Mouse (Mus musculus): ENCODE data around the gene Gm4871.
A peak's percentile ranks its signal among the peaks of the same experiment; 100 is the strongest.
"Not testable (repeated sequence)": the region's sequence is repeated elsewhere in the genome, so short reads cannot be mapped to it uniquely, and the experiment has no call there.

The Gm4871 gene

GRCm38 (mm10) chr5:145032391-145032790 is at the start of gene Gm4871:
TSS of gene Gm4871 (minus strand) at chr5:145032754.
- not testable (repeated sequence) for DNase-seq (ENCODE audit: inconsistent ontology term)

DNA sequence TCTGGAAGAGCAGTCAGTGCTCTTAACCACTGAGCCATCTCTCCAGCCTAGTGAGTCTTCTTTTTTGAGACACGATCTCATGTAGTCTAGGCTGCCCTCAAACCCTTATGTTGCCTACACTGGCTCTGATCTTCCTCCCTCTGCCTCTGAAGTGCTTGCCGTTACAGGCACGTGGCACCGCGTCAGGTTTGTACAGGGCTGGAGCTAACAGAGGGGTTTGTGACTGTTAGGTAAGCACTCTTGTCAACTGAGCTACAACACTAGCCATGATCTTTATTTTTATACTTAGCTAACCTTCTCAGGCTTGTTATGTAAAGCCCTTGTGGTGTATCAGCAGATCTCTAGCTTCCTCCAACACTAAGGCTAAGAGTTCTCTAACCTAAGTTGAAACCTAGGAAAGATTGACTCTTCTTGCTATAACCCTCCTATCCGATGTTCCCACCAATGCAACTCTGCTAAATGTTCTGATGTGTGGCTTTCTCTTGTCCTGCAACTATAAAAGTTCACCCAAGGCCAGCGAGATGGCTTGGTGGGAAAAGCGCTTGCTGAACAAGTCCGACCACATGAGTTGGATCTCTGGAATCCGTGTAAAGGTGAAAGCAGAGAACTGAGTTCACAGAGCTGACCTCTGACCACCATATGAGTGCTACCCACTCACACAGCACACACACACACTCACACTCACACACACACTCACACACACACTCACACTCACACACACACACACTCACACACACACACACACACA is 49.5 kb upstream of the Gm4871 start:
- DNase-seq (ENCODE audit: inconsistent ontology term), result no peak

GRCm38 (mm10) chr5:145075081-145075480 is 42.5 kb upstream of the Gm4871 start:
- no peak for DNase-seq (ENCODE audit: inconsistent ontology term)

GRCm38 (mm10) chr5:145071342-145071741 is 38.8 kb upstream of the Gm4871 start:
- no peak for DNase-seq (ENCODE audit: inconsistent ontology term)

- peak; percentile 49 for DNase-seq (ENCODE audit: inconsistent ontology term)
Measured at GRCm38 (mm10) chr5:145069707-145070106, 37.2 kb upstream of the Gm4871 start.

- no peak for DNase-seq (ENCODE audit: inconsistent ontology term)
Measured at GRCm38 (mm10) chr5:145068863-145069262, 36.3 kb upstream of the Gm4871 start.

DNA sequence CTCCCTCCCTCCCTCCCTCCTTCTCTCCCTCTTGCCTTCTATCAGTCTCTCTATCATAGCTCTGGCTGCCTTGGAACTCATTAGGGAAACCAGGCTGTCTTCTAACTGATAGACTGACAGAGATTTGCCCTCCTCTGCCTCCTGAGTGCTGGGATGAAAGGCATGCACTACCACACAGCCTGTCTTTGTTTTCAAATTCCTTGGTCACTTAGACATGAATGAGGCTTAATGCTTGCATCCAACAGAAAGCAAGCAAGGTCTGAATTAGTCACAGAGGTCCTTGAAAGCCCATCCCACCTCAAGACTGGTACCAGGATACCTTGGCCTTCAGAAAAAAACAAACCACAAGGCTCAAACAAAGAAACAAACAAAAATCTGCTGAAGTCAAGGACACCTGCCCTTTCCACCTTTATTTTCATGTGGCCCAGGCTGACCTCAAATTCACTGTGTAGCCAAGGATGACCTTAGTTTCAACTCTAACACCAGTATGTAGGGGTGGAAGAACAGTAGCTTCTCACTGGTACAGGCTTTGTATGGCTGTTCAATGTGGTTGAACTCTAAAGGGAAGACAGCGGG is 32.3 kb upstream of the Gm4871 start:
- peak; percentile 58 for DNase-seq (ENCODE audit: inconsistent ontology term)

DNA sequence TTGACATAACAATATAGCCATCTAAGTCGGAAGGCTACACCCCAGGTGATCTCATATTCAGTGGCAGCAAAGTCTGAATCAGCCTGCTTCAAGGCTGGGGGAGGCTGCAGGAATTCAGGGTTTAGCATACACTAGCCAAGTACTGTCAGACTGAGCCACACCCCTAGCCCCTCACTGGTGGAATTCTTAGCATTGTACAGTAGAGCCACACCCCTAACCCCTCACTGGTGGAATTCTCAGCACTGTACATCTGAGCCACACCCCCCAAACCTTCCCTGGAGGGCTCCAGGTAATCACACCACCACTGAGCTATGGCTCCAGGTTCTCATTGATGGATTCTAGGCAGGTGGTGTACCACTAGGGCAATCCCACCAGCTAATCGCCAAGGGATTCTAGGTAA is 27.0 kb upstream of the Gm4871 start:
- no peak for DNase-seq (ENCODE audit: inconsistent ontology term)

GRCm38 (mm10) chr5:145058722-145059121 is 26.2 kb upstream of the Gm4871 start:
- DNase-seq (ENCODE audit: inconsistent ontology term), result no peak

- DNase-seq (ENCODE audit: inconsistent ontology term), result no peak
Measured at GRCm38 (mm10) chr5:145057907-145058306, 25.4 kb upstream of the Gm4871 start.

DNA sequence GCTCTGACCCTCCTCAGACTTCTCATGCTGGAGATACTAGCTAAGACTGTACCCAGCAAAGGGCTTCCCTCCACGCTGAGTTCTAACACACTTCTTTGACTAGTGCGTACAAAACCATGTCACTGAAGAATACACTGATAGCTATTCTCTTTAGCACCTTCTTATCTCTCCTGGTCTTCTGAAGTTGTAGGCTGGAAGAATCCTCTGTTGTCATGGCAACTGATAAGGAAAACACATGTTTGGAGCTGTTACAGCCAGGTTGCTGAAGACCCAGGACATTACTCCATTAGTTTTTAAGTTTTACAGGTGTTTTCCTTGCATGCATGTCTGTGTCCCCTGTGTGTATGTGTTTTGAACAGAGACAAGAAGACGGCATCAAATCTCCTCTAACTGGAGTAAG is 21.6 kb upstream of the Gm4871 start:
- DNase-seq (ENCODE audit: inconsistent ontology term), result not testable (repeated sequence)

- not testable (repeated sequence) for DNase-seq (ENCODE audit: inconsistent ontology term)
Measured at GRCm38 (mm10) chr5:145042690-145043089, 10.1 kb upstream of the Gm4871 start, which contains the start of gene 1700018F24Rik. TSS of gene 1700018F24Rik (plus strand) at chr5:145042990.

DNA sequence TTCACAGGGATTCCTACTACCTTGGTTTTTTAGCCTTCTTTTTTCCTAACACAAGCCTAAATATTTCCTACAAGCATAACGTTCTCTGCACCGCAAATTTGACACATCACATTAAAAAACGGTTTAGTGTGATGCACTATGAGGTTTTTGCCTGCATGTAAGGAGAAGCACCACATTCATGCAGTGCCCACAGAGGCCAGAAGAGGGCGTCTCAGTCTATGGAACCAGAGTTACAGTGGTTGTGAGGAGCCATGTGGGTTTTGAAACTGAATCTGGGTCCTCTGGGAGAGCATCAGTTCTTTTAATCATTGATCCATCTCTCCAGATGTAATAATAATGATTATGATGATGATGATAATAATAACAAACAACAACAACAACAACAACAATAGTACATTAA is 9.1 kb upstream of the Gm4871 start:
- no peak for DNase-seq (ENCODE audit: inconsistent ontology term)

DNA sequence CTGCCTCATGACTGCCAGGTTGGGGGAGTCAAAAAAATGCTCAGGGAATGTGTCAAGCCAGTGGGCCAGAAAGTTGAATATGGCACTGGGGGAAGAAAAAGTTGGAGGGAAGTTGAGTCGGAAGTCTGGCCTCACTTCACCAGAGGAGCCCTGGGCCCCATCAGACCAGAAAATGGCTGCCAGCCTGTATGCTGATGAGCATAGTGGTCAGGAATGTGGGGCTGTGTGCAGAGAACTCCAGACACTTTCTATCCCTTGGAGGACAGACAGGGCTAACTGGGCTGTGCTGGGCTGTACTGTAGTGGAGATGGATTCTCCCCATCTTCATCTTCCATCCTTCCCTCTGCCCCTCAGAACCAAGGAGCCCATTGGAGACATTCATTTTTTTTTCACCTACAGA is 2.1 kb downstream of the Gm4871 start:
- not testable (repeated sequence) for DNase-seq (ENCODE audit: inconsistent ontology term)

GRCm38 (mm10) chr5:145020712-145021111 is 11.8 kb downstream of the Gm4871 start:
- DNase-seq (ENCODE audit: inconsistent ontology term), result not testable (repeated sequence)

- DNase-seq (ENCODE audit: inconsistent ontology term), result not testable (repeated sequence)
Measured at GRCm38 (mm10) chr5:145020254-145020653, 12.3 kb downstream of the Gm4871 start.

DNA sequence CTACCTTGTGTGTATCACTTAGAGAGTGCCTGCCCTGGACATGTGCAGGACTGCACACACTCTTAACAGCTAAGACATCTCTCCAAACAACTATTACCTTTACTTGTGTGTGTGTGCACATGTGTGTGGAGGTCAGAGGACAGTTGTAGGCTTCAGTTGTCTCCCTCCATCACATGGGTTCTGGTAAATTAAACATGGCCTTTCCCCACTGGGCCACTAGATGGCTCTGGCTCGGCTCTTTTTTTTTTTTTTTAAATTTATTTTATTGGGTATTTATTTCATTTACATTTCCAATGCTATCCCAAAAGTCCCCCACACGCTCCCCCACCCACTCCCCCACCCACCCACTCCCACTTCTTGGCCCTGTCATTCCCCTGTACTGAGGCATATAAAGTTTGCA is 15.8 kb downstream of the Gm4871 start:
- not testable (repeated sequence) for DNase-seq (ENCODE audit: inconsistent ontology term)

DNA sequence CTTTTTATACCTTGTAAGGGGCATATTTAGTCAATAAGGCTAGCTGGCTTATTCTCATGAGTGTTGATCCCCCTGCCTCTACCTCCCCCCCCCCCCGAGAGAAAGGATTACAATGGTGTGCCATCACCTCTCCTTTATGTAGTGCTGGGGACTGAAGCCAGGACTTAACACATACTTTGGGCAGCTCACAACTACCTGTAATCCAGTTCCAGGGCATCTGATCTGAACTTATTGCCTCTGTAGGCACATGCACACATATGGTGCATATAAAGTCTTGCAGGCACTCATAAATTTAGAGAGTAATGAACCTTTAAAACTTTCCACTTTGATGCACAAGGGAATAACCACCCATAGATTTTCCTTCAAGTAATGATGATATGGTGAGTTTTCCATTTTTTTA is 18.3 kb downstream of the Gm4871 start:
- no peak for DNase-seq (ENCODE audit: inconsistent ontology term)

DNA sequence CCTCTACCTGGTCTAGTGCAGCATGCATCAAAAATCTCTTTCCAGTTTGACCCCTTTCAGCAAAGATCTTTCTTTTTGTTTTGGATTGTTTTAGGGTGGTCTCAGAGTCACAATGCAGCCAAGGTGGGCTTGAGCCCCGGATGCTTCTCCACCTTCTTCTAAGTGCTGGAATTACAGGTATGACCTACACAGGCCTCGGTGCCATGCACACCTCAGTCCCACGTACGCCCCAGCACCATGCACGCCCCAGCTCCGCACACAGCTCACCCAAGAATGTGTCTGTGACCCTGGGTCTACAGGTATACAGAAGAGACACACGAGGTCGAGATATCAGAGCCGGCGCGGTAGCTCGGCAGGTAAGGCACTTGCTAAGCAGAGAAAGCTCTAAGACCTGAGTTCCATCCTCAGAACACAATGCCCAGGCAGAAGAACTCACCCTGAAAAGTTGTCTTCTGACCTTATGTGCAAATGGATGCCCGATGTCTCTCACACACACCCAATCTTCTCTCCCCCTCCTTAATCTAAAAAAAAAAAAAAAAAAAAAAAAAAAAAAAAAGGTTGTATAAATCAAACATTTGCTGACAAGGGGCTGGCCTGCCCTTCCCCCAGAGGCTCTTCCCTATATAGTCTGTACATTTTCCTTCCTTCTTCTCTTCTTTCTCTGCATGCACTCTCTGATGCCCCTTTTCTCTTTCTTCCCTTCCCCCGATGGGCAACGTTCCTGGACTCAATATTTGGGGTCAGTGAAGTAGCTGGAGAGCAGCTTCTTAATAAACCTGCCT is 23.5 kb downstream of the Gm4871 start:
- no peak for DNase-seq (ENCODE audit: inconsistent ontology term)

- no peak for DNase-seq (ENCODE audit: inconsistent ontology term)
Measured at GRCm38 (mm10) chr5:145005596-145005995, 27.0 kb downstream of the Gm4871 start.

DNA sequence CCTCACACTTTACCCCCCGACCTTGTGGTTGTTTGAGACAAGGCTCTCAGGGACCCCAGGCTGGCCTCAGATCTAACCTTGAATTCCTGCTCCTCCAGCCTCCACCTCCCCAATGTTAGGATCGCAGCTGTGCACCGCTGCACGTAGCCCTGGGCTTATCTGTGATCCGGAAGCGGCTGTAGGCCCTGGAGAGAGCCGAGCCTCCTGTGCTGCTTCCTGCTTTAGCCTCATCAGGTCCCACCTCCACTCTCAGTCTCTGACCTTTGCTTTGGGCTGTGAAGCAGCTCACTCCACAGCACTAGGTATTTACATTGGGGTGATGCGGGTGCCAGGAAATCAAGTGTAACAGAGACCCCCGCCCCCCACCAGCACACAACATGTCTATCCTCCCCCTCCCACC is 28.1 kb downstream of the Gm4871 start:
- DNase-seq (ENCODE audit: inconsistent ontology term), result no peak

GRCm38 (mm10) chr5:145003362-145003761 is 29.2 kb downstream of the Gm4871 start:
- no peak for DNase-seq (ENCODE audit: inconsistent ontology term)

DNA sequence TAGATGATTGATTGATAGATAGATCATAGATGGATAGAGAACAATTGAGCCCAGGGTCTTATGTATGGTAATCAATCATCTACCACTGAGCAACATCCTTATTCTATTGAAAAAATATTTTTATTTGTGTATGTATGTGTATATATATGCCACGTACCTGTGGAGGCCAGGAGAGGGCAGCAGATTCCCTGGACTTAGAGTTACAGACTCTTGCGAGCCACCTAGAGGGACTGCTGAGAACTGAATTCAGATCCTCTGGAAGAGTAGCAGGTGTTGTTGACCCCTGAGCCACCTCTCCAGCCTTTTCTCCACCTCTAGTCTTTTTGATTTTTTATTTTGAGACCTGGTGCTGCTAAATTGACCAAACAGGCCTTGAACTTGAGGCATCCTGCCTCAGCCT is 34.1 kb downstream of the Gm4871 start:
- DNase-seq (ENCODE audit: inconsistent ontology term), result no peak
